Comparison of ENCODE assay signal across 10 mouse cellular contexts in genomic region chr13:101729248-101730055, GRCm38 (mm10). TPM values are rescaled to one million over a fixed set of nuclear protein-coding genes. Genes with fewer than 3 reads are reported as not detected.
DNase-seq lines count a peak whose midpoint lies in the region; ATAC-seq lines count a peak whose summit lies in the region.
"Had no signal": no experiment of that assay in that cellular context is flagged by ENCODE, and none has a peak within 500 bp of the region (broad histone marks: within the 10 kb centered on the region; RNA-seq: fewer than 3 reads in every experiment).

No protein-coding gene starts in this region.

- H3K4me2 ChIP-seq in heart, embryonic 14.5 days (ENCODE audit: low read length): no peak overlapping the region
- H3K4me2 ChIP-seq in forebrain, embryonic 14.5 days (ENCODE audit: low read length): no peak overlapping the region
- no peak overlapping the region for H3K4me2 ChIP-seq in midbrain, embryonic 13.5 days (replicated peaks)
- H3K4me2 ChIP-seq: liver, embryonic 15.5 days had no signal

- DNase-seq in heart, embryonic 10.5 days (ENCODE audit: low spot score): no peak
- DNase-seq in adipocyte (ENCODE audit: low spot score): peak; percentile 42
- DNase-seq in forebrain, embryonic 14.5 days (ENCODE audit: low spot score): peak; percentile 54
- no peak for DNase-seq in testis, postnatal 10 days (ENCODE audit: low spot score)
- no peak for DNase-seq in adrenal gland, adult 2 months

- 70% methylated on average over 4 of the region's 4 CpGs for WGBS in heart, embryonic 14.5 days
- WGBS in heart, embryonic 10.5 days: 64% methylated on average over 4 of the region's 4 CpGs
- 48% methylated on average over 4 of the region's 4 CpGs for WGBS in forebrain, embryonic 14.5 days
- 40% methylated on average over 4 of the region's 4 CpGs for WGBS in midbrain, embryonic 13.5 days

- 0 out of 2 replicates have a peak, but pooled peaks have one; percentile 24 for ATAC-seq in heart, embryonic 14.5 days (ENCODE audit: insufficient number of reproducible peaks, insufficient read depth, low FRiP score, low read depth)
- ATAC-seq in forebrain, embryonic 14.5 days: peak; percentile 40; the same call in 1 of the 2 replicates
- peak; percentile 77 for ATAC-seq in midbrain, embryonic 13.5 days
- no peak for ATAC-seq in frontal cortex, adult (ENCODE audit: low TSS enrichment)

- H3K36me3 ChIP-seq in heart, embryonic 14.5 days (ENCODE audit: control insufficient read depth, insufficient read depth, low read length): no peaks in the 10 kb centered on the region
- no peaks in the 10 kb centered on the region for H3K36me3 ChIP-seq in heart, embryonic 10.5 days
- H3K36me3 ChIP-seq in forebrain, embryonic 14.5 days (ENCODE audit: control insufficient read depth, insufficient read depth, low read length): no peaks in the 10 kb centered on the region
- H3K36me3 ChIP-seq in midbrain, embryonic 13.5 days: no peaks in the 10 kb centered on the region
- H3K36me3 ChIP-seq: liver, embryonic 15.5 days had no signal

- H3K9ac ChIP-seq in heart, embryonic 14.5 days (ENCODE audit: low read length): peak overlapping the region; percentile 21; the same call in 1 of the 2 replicates
- no peak overlapping the region for H3K9ac ChIP-seq in forebrain, embryonic 14.5 days (ENCODE audit: low read length)
- H3K9ac ChIP-seq in midbrain, embryonic 13.5 days (replicated peaks): no peak overlapping the region
- H3K9ac ChIP-seq: liver, embryonic 15.5 days had no signal

- no peaks in the 10 kb centered on the region for H3K9me3 ChIP-seq in heart, embryonic 14.5 days (ENCODE audit: control insufficient read depth, low read length)
- no peaks in the 10 kb centered on the region for H3K9me3 ChIP-seq in heart, embryonic 10.5 days
- no peaks in the 10 kb centered on the region for H3K9me3 ChIP-seq in forebrain, embryonic 14.5 days (replicated peaks; ENCODE audit: control insufficient read depth, low read length)
- H3K9me3 ChIP-seq in midbrain, embryonic 13.5 days: no peaks in the 10 kb centered on the region
- H3K9me3 ChIP-seq: liver, embryonic 15.5 days had no signal

- 0 out of 4 replicates have a peak overlapping the region, but pooled peaks of 1 of the 2 experiments have one; percentile 6 for H3K27ac ChIP-seq in heart, embryonic 14.5 days (replicated peaks in 1 of 2; ENCODE audit: control insufficient read depth in 1 of 2, insufficient read depth in 1 of 2, low read depth in 2 of 2, low read length in 2 of 2)
- H3K27ac ChIP-seq in heart, embryonic 10.5 days: no peak overlapping the region
- H3K27ac ChIP-seq in forebrain, embryonic 14.5 days (ENCODE audit: low read depth, low read length): no peak overlapping the region
- H3K27ac ChIP-seq in midbrain, embryonic 13.5 days: no peak overlapping the region
- H3K27ac ChIP-seq: liver, embryonic 15.5 days had no signal

- H3K27me3 ChIP-seq in heart, embryonic 14.5 days (ENCODE audit: control insufficient read depth, insufficient read depth, low read length): no peaks in the 10 kb centered on the region
- no peaks in the 10 kb centered on the region for H3K27me3 ChIP-seq in heart, embryonic 10.5 days (ENCODE audit: insufficient read depth, poor library complexity, severe bottlenecking)
- no peaks in the 10 kb centered on the region for H3K27me3 ChIP-seq in forebrain, embryonic 14.5 days (replicated peaks; ENCODE audit: control insufficient read depth, insufficient read depth, low read length)
- H3K27me3 ChIP-seq in midbrain, embryonic 13.5 days: 0 out of 2 replicates have a peak, but pooled peaks cover 4% of the 10 kb centered on the region
- H3K27me3 ChIP-seq: liver, embryonic 15.5 days had no signal

- no peak overlapping the region for H3K4me3 ChIP-seq in heart, embryonic 14.5 days (ENCODE audit: control insufficient read depth in 1 of 2, insufficient read depth in 1 of 2, low read depth in 1 of 2, low read length in 2 of 2)
- H3K4me3 ChIP-seq in heart, embryonic 10.5 days: no peak overlapping the region
- no peak overlapping the region for H3K4me3 ChIP-seq in forebrain, embryonic 14.5 days (ENCODE audit: low read depth, low read length)
- no peak overlapping the region for H3K4me3 ChIP-seq in midbrain, embryonic 13.5 days (replicated peaks)
- H3K4me3 ChIP-seq: erythroblast, embryonic 14.5 days; liver, embryonic 15.5 days had no signal

- H3K4me1 ChIP-seq in heart, embryonic 14.5 days (ENCODE audit: control insufficient read depth in 2 of 2, insufficient read depth in 2 of 2, low read length in 2 of 2): peaks cover 12 to 17% of the 10 kb centered on the region in 2 experiments
- H3K4me1 ChIP-seq in heart, embryonic 10.5 days: peaks cover 16% of the 10 kb centered on the region; the same call in 1 of the 2 replicates
- H3K4me1 ChIP-seq in forebrain, embryonic 14.5 days (ENCODE audit: control insufficient read depth, insufficient read depth, low read length): peaks cover 9% of the 10 kb centered on the region; the same call in 1 of the 2 replicates
- peaks cover 19% of the 10 kb centered on the region for H3K4me1 ChIP-seq in midbrain, embryonic 13.5 days (replicated peaks)

RNA-seq across cellular contexts. Expression of gene Pik3r1, which starts 38.6 kb away (rescaled TPM):
- polyA plus RNA-seq in heart, embryonic 14.5 days (2014; fragmentation: Nextera tagmentation; extraction: Ambion mirVana): 23.2 and 26.2 TPM in 2 replicates
- polyA plus RNA-seq in heart, embryonic 10.5 days (2016; fragmentation: Nextera tagmentation; extraction: Ambion mirVana): 13.6 and 14.4 TPM in 2 replicates
- polyA plus RNA-seq in forebrain, embryonic 14.5 days (2014; fragmentation: Nextera tagmentation; extraction: Ambion mirVana): 26.8 and 41.6 TPM in 2 replicates
- polyA plus RNA-seq in midbrain, embryonic 13.5 days (2015; fragmentation: Nextera tagmentation; extraction: Ambion mirVana): 34.1 and 36.9 TPM in 2 replicates
- total RNA-seq in adrenal gland, adult 2 months (2021): 100 to 1,000 TPM in 1 of 2 experiments, 10 to 100 TPM in 1; 71.0 to 125 TPM
- polyA plus RNA-seq in adrenal gland, adult 2 months (2012; rRNA removed): 12.0 and 13.4 TPM in 2 replicates

Comparison
In these comparisons a context has a peak if more than half of its experiments do, and no peak if none do; other contexts are left out.
1. DNase-seq: peak in adipocyte (single experiment) and forebrain, embryonic 14.5 days (single experiment); none in heart, embryonic 10.5 days (single experiment), testis, postnatal 10 days (single experiment) and adrenal gland, adult 2 months (single experiment).